Mouse (Mus musculus) intestine, postnatal 0 days (tissue): ENCODE data around the gene Usp13. TPM values are rescaled to one million over a fixed set of nuclear protein-coding genes. Genes with fewer than 3 reads are reported as not detected.

Experiments
- ATAC-seq: fragments of 200-750 bp; cut with Nextera tagmentation; 2 replicates; pipeline ENCODE4 v1.8.0; 2017; ENCODE audit warnings: mild to moderate bottlenecking, moderate TSS enrichment, moderate library complexity
- H3K27ac ChIP-seq: fragments of 300-500 bp; sonication (generic); 2 replicates; pipeline ENCODE4 v1.5.1; 2014; ENCODE audit warnings: mild to moderate bottlenecking, low read depth, low read length, moderate library complexity
- H3K27me3 ChIP-seq: fragments of 300-500 bp; sonication (generic); replicated peaks from 2 replicates; pipeline ENCODE4 v1.6.1; 2014; ENCODE audit warnings: low read length, mixed read lengths; ENCODE audit not compliant: control insufficient read depth, insufficient read depth
- H3K36me3 ChIP-seq: fragments of 300-500 bp; sonication (generic); 2 replicates; pipeline ENCODE4 v1.6.1; 2014; ENCODE audit warnings: mild to moderate bottlenecking, moderate library complexity; ENCODE audit not compliant: control insufficient read depth, insufficient read depth
- H3K4me1 ChIP-seq: fragments of 300-500 bp; sonication (generic); replicated peaks from 2 replicates; pipeline ENCODE4 v1.6.1; 2014; ENCODE audit warnings: antibody characterized with exemption, low read length, mixed read lengths; ENCODE audit not compliant: control insufficient read depth, insufficient read depth
- H3K4me2 ChIP-seq: fragments of 300-500 bp; sonication (generic); replicated peaks from 2 replicates; pipeline ENCODE4 v1.6.1; 2014; ENCODE audit warnings: low read depth, mild to moderate bottlenecking, moderate library complexity
- H3K4me3 ChIP-seq: fragments of 300-500 bp; sonication (generic); 2 replicates; pipeline ENCODE4 v1.5.1; 2014; ENCODE audit warnings: low read depth, low read length
- H3K9ac ChIP-seq: fragments of 300-500 bp; sonication (generic); 2 replicates; pipeline ENCODE4 v1.6.1; 2014; ENCODE audit warnings: mild to moderate bottlenecking, low read depth, low read length
- H3K9me3 ChIP-seq: fragments of 300-500 bp; sonication (generic); 2 replicates; pipeline ENCODE4 v1.6.1; 2016; ENCODE audit warnings: mixed run types; ENCODE audit not compliant: control insufficient read depth
- CTCF ChIP-seq: sonication (generic); IDR thresholded peaks from 2 replicates; pipeline ENCODE4 v1.5.1; 2016; ENCODE audit warnings: low read depth, mild to moderate bottlenecking, control low read depth, antibody characterized with exemption, moderate library complexity
- WGBS: fragments of 180-500 bp; shearing (Covaris S2); extraction: QIAGEN DNeasy Blood & Tissue Kit; methylation state at CpG from one replicate; pipeline ENCODE4 v1.1.7; 2014; 5-methylcytosine and 5-hydroxymethylcytosine counted together
- polyA plus RNA-seq: library from polyadenylated mRNA; unstranded; fragments of >200 nt; fragmentation: Nextera tagmentation; extraction: Ambion mirVana; gene quantifications from 2 replicates; pipeline ENCODE4 v1.2.1, GENCODE M21; 2015

Usp13 gene
- polyA plus RNA-seq, 1 experiment from 2014 or later: 0.90 TPM

DNA sequence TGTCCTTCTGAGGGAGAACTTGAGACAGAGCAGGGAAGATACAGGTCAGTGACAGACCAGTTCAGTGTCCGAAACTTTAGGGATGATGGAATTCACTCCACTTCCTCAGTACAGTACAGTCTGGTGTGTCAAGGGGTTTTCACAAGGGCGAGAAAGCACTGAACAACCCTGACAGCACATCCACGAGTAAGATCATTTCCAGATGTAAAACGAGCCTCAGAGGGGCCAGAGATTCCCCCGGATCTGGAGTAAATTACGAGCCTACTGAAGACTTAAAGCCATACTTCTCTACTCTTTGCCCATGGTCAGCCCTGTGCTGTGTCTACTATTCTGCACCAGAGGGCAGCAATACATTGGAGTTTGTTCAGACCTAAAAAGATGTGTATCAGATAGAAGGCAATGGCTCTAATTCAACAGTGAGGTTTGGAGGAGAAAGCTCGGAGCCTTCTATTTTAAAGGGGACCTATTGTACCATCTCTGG lies 92.8 kb downstream of the Usp13 start:
- Histone ChIP-seq H3K4me3 (no peak overlapping the region), H3K9ac (no peak overlapping the region), H3K36me3 (no peaks in the 10 kb centered on the region), H3K4me1 (no peaks in the 10 kb centered on the region), H3K27me3 (no peaks in the 10 kb centered on the region), H3K9me3 (no peaks in the 10 kb centered on the region), H3K4me2 (no peak overlapping the region), H3K27ac (no peak overlapping the region)
- WGBS: 60% methylated on average over 7 of the region's 7 CpGs
- peak; percentile 53 for TF ChIP-seq CTCF
- ATAC-seq: no peak

GRCm38 (mm10) chr3:32924168-32924567 lies 106.8 kb downstream of the Usp13 start:
- TF ChIP-seq CTCF: no peak
- Histone ChIP-seq H3K4me1 (no peaks in the 10 kb centered on the region), H3K36me3 (no peaks in the 10 kb centered on the region), H3K9ac (no peak overlapping the region), H3K4me3 (no peak overlapping the region), H3K9me3 (no peaks in the 10 kb centered on the region), H3K4me2 (no peak overlapping the region), H3K27me3 (no peaks in the 10 kb centered on the region), H3K27ac (no peak overlapping the region)
- no peak for ATAC-seq
- WGBS: 88% methylated on average over 6 of the region's 6 CpGs

GRCm38 (mm10) chr3:32939802-32940501 lies 122.6 kb downstream of the Usp13 start:
- no peak overlapping the region for H3K4me2 ChIP-seq
- no peaks in the 10 kb centered on the region for H3K36me3 ChIP-seq
- H3K9me3 ChIP-seq: no peaks in the 10 kb centered on the region
- no peaks in the 10 kb centered on the region for H3K27me3 ChIP-seq
- no peak overlapping the region for H3K27ac ChIP-seq
- TF ChIP-seq CTCF: no peak
- ATAC-seq: peak; percentile 47
- no peaks in the 10 kb centered on the region for H3K4me1 ChIP-seq
- WGBS: 35% methylated on average over 8 of the region's 8 CpGs
- no peak overlapping the region for H3K9ac ChIP-seq
- H3K4me3 ChIP-seq: no peak overlapping the region

GRCm38 (mm10) chr3:32947486-32947885 lies 130.1 kb downstream of the Usp13 start:
- Histone ChIP-seq H3K27ac (no peak overlapping the region), H3K27me3 (no peaks in the 10 kb centered on the region), H3K4me3 (no peak overlapping the region), H3K36me3 (no peaks in the 10 kb centered on the region), H3K9me3 (no peaks in the 10 kb centered on the region), H3K9ac (no peak overlapping the region), H3K4me1 (no peaks in the 10 kb centered on the region), H3K4me2 (no peak overlapping the region)
- no peak for TF ChIP-seq CTCF
- ATAC-seq: no peak
- 87% methylated on average over 5 of the region's 5 CpGs for WGBS

- H3K27me3 ChIP-seq: no peaks in the 10 kb centered on the region
- no peaks in the 10 kb centered on the region for H3K36me3 ChIP-seq
- no peak overlapping the region for H3K27ac ChIP-seq
- no peak for ATAC-seq
- no peaks in the 10 kb centered on the region for H3K9me3 ChIP-seq
- TF ChIP-seq CTCF: no peak
- no peak overlapping the region for H3K4me2 ChIP-seq
- H3K9ac ChIP-seq: no peak overlapping the region
- no peak overlapping the region for H3K4me3 ChIP-seq
- WGBS: 6% methylated on average over 1 of the region's 1 CpGs
- H3K4me1 ChIP-seq: no peaks in the 10 kb centered on the region
Measured at GRCm38 (mm10) chr3:32951382-32951781, 134.0 kb downstream of the Usp13 start.

GRCm38 (mm10) chr3:32961494-32961893 lies 144.1 kb downstream of the Usp13 start:
- H3K9me3 ChIP-seq: no peaks in the 10 kb centered on the region
- no peak overlapping the region for H3K4me3 ChIP-seq
- no peaks in the 10 kb centered on the region for H3K4me1 ChIP-seq
- 86% methylated on average over 3 of the region's 3 CpGs for WGBS
- TF ChIP-seq CTCF: no peak
- no peak overlapping the region for H3K27ac ChIP-seq
- H3K9ac ChIP-seq: no peak overlapping the region
- no peak overlapping the region for H3K4me2 ChIP-seq
- H3K36me3 ChIP-seq: no peaks in the 10 kb centered on the region
- H3K27me3 ChIP-seq: no peaks in the 10 kb centered on the region
- ATAC-seq: no peak

- 3% methylated on average over 2 of the region's 2 CpGs for WGBS
- H3K4me3 ChIP-seq: no peak overlapping the region
Measured at GRCm38 (mm10) chr3:32965528-32965927, 148.2 kb downstream of the Usp13 start.

More at GRCm38 (mm10) chr3:32965528-32965927, 148.2 kb downstream of the Usp13 start:
- Histone ChIP-seq H3K4me2 (no peak overlapping the region), H3K36me3 (no peaks in the 10 kb centered on the region), H3K9ac (no peak overlapping the region), H3K9me3 (no peaks in the 10 kb centered on the region), H3K4me1 (no peaks in the 10 kb centered on the region), H3K27me3 (no peaks in the 10 kb centered on the region), H3K27ac (no peak overlapping the region)
- ATAC-seq: no peak
- peak; percentile 62 for TF ChIP-seq CTCF
